Mouse (Mus musculus): ENCODE measurements around the gene Lmx1a.

The Lmx1a gene

DNA sequence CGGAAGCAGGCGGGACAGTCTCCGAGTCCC, at the start of gene Lmx1a:
Gene Lmx1a, plus strand, starts transcription at position 6 of the 30 bp plus-strand sequence.
- DNase-seq (ENCODE audit: extremely low spot score), result no peak

DNA sequence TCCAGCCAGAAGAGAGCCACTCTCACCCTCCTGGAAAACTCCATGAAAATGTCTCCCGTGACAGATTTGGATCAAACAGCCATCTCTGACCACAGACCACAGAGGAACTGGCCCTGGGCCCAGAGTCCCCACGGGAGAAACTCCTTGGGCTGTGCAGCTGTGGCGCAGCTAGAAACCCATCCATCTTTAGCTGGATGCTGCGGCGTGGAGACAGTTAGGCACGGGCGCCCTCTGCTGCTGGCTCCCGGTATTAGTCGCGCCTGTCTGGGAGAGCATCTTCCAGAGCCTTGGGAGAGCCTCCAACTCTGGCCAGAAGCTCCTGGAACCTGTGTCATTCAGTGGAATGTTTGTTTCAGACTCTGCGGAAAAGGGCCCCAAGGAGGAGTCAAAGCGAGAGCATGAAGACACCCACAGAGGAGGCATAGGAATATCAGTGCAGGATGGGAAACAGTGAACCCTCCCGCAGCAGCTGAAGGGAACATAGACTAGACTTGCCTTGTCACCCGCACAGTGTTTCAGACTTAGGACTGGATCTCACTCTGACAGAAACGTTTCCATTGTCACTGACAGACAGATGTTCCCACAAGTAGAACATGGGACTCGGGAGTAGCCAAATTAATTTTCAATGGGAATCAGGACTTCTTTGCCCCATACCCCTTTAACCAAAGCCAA, 44.0 kb upstream of the Lmx1a start:
- peak; percentile 82 for DNase-seq (ENCODE audit: extremely low spot score)

DNA sequence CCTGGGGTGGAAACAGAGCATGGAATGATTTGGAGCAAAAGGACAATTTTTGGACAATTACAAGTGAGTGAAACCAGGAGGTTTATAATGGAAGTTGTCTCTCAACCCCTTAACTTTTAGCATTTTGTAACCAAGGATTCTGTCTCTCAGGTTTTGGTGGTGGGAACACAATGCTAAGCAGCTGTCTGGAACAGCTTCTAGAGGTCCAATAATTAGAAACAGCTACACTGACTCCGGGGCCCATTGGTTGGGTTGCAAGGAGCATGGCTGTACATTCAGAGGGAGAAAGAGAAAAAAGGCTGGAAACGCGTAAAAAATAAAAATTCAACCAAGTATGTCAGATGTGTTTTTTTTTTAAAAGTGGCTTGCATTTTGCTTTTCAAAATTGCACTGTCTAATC, 40.4 kb upstream of the Lmx1a start:
- DNase-seq (ENCODE audit: extremely low spot score), result no peak

DNA sequence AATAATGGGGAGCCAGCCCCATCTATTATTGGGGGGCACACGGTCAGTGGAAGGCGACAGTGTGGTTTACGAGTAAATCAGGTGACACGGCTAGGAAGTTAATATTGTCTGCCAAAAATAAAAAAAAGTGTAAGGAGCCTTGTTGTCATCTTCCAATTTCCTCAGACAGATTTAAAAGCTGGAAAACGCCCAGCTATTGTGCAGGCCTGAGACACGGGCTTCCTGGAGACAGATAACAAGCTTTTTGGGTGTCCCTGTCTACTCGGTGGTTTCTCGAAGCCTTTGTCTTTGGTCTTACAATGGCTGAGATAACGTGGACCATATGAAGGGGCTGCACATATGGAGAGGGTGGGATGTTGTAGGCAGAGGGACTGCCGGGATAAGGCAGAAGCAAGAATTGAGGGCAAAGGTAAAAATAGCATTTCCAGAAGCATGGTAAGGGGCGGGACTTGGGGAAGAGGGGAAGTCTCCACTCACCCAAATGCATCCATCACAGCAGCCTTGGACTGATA, 39.9 kb upstream of the Lmx1a start:
- DNase-seq (ENCODE audit: extremely low spot score), result no peak

DNA sequence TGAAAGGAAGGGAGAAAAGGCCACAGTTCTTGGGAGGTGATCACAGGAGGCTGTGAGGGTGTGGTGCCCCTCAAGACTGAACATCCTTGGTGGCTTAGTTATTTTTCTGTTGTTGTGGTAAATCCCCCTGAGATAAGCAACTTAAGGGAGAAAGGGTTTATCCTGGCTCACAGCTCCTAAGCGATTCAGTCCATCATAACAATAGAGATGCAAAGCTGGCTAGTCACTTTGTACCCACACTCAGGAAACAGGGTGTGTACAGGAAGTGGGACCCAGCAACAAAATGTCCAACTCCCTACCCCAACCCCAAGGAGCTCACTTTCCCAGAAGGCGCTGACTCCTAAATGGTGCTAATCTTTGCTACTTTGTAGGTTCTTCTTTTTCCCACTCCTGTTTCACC, 36.7 kb upstream of the Lmx1a start:
- no peak for DNase-seq (ENCODE audit: extremely low spot score)

DNA sequence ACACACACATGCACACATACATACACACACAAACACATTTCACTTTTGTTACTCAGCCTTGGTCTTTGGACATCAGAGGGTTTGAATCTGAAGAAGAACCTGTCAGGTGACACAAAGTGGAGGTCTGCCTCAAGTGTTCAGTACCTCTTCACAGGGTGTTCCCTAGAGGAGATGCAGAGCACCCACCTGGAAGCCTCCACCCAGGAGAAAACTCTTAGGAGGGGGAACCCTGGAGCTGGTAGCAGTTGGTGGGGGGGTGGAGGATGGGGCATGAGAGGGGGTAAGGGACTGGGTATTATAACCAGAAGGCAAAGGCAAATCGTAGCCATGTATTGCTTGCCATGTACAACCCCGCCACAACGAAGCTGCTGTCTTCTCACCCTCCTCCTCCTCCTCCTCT, 30.0 kb upstream of the Lmx1a start:
- DNase-seq (ENCODE audit: extremely low spot score), result no peak

DNA sequence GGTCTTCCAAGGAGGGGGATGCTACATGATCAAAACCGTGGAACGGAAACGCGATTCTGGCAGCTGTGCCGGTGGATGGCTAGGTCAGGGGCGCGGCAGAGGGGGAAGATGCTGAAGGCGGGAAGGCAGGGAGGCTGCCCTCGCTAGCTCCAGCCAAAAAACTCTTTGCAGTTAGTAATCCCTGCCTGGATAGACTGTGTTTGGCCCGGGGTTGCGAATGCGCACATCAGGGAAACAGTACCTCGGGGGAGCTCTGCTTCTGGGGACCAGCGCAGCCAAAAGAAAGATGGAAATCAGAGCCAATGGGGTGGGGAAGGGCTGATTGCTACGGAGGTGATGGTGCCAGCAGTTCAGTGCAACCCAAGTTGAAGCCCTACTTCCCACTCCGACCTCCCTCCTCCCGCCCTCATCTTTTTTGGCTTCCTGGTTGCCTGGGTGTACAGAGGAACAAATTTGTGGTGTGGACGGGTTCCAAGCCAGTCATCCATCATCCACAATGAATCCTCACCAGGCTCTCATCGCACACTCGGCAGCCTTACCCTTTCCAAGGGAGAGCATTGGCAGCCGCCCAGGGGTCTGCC, 28.4 kb upstream of the Lmx1a start:
- DNase-seq (ENCODE audit: extremely low spot score), result peak; percentile 28

DNA sequence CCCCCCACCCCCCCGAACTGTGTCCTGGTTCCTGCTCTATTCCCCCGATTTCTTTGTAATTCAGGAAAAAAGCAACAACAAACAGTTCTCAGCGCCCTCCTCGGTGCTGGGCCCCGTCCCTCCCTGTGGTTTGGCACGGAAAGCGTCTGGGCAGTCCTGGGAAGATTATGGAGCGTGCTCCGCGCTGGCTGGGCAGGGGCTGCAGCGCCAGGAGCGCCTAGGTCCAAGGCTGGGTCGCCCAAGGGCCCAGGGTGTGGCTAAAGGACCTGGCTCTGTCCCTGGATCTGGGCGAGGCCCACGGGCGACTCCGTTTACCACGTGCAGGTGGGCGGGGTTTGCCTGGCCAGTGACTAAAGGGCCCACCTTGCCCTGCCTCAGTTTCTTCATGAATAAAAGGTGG, 27.9 kb upstream of the Lmx1a start:
- peak; percentile 7 for DNase-seq (ENCODE audit: extremely low spot score)

DNA sequence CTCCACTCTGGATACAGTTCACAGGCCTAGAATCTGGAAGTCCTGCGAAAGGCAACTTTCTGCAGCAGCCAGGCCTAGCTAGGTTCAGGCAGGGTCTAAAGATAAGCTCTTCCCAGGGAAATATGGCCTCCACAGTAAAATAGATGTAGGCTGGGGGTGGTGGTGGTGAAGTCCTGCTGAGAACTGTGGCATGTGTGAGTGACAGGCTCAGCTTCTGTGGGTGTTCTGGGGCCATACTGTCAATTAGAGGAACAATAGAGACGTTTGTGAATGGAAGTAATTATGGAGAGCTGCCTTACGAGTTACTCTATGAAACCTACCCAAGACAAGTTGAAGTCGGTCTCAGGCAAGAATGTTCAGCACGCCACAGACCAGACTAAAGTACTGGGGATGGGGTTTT, 25.9 kb upstream of the Lmx1a start:
- no peak for DNase-seq (ENCODE audit: extremely low spot score)

DNA sequence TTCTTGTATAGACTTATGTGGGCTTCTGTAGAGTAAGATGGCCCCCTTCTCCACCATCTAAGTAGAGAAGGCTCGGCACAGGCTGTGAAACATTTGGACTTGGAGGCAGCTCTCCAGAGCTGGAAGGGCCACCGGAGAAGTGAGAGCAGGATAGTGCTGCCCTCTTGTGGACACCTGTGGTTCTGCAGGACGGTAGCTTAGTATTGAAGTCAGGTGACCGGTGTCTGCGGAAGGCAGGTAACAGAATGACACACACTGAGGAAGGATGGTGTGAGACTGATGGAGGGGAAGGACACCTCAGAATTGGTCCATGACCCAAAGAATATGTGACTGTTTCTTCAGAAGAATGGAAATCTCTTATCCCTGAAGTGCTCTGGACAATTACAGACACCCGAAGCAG, 19.2 kb upstream of the Lmx1a start:
- peak; percentile 56 for DNase-seq (ENCODE audit: extremely low spot score)

DNA sequence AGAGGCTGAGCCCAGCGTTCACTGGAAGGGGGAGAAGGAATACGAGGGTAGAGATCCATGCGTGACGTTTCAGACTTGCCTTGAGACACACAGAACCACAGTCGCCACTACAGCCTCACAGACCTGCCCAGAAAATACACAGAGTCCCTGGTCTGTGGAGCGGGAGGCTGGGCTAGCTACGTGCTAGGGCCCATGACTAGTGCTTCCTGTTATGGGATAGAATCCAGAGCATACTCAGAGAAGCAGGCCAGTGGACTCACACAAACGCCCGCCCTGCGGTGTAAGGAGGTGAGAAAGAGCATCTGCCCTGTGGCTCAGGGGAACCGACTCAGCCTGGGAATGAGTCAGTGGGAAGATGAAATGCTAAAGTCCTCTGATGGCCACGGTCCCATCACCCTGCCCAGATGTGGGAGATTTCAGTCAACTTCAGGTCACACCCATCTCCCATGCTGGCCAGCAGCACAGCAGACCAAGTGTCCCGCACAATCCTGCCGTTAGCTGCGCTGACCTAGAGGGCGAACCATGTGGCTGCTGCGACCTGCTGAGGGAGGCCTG, 16.5 kb upstream of the Lmx1a start:
- DNase-seq (ENCODE audit: extremely low spot score), result no peak

DNA sequence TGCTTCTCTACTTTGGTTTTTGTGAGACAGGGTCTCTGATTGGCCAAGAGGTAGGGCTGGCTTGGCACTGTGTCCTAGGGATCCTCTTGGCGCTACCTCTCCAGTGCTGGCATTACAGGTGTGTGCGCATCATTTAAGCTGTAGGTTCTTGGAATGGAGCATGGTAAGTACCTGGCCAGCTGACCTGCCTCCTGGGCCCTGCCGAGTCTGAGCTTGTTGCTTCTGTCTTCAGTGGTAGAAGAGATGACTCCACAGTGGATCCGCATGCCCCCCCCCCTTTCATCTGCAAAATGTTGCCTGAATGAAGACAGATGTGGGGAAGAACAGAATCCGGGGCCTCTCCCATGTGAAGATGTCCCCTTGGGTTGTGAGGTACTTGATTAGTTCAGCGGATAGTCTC, 10.0 kb upstream of the Lmx1a start:
- no peak for DNase-seq (ENCODE audit: extremely low spot score)

DNA sequence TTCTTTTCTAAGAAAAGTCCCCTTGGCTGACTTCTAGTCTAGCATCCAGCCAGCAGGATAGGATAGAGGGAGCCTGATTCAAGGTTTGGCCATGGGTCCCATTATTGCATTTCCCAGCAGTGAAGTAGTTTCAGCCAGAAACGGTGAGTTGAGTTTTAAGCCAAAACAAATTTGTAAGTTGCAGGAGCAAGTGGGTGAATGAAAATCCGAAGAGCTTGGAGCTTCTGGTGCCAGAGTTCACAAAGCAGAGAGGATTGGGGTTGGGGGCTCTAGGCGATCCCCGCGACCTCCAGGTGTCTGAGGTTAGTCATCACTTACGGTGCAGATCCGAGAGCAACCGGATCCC, 1.1 kb upstream of the Lmx1a start:
- DNase-seq (ENCODE audit: extremely low spot score), result peak; percentile 46

DNA sequence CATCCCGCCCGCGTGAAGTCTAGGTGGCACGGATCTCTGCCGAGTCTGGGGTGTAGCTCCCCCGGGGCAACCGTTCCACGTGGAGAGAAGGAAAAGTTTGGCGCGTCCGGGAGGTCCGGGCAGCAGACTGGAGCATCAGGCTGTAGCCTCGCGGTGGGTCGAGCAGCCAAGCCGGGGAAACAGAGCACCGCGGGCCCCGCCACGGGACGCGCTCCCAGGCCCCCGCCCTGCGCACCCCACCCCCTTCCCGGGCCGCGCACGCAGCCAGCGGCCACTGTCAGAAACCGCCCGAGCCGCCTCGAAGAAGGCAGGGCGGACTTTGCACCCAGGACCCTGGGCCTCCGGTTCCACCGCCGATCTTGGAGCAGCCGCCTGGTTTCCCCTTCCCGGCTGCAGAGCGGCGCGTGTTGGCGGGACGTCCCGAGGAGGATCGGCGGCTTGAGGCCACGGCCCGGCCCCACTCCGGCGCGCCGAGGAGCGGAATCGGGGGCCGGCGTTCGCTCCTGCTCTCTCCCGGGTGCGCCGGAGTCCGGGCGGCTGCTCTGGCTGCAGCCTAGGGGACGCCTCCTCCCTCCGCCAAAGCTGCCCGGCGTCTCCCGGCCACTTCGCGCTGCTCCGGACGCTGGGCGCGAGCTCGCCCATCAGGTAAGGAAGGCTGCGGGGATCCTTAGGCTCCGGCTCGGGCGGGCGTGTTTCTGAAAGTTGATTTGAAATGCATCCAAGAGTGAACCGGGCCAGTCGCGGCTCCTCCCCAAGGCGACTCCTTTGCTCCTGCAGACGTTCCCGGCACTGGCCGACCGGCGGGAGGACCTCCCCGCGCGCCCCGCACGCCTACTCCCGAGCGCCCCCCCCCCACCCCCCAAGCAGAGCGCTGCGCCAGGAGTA, 448 bp upstream of the Lmx1a start:
- DNase-seq (ENCODE audit: extremely low spot score), result peak; percentile 64

DNA sequence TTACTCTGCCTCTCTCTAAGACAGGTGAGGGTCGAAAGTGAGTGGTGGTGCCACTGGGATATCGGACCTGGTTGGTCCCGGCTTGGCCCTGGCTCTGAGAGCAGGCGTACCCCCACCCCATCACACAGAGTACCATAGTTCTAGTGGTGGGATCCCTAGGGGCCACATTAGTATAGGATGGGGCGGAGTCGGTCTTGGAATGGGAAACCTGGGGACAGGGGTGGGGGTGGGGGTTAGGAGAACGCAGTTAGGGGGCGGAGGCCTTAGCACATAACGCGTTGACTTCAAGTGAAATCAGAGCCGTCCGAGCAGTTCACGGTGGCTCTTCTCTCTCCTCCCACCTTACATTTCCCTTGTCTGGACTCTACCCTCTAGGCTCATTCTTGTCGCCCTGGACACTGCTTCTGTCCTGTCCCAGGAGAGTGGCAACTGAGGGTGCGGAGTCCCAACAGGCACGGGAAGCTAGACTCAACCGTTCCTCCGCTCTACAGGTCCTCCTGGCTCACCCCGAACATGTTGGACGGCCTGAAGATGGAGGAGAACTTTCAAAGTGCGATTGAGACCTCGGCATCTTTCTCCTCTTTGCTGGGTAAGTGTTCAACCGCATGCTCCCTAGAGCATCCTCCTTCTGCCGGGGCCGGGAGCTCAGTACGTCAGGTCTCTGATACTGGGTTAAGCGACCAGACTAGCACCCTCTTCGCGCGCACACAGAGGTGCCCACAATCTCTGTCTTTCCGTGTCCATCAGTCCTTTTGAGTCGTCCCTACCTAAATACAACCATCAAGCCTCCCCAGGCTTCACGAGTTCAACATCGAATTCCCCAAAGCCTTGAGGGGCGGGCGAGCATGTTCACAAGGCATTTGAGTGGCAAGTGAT, 463 bp downstream of the Lmx1a start:
- peak; percentile 57 for DNase-seq (ENCODE audit: extremely low spot score)

DNA sequence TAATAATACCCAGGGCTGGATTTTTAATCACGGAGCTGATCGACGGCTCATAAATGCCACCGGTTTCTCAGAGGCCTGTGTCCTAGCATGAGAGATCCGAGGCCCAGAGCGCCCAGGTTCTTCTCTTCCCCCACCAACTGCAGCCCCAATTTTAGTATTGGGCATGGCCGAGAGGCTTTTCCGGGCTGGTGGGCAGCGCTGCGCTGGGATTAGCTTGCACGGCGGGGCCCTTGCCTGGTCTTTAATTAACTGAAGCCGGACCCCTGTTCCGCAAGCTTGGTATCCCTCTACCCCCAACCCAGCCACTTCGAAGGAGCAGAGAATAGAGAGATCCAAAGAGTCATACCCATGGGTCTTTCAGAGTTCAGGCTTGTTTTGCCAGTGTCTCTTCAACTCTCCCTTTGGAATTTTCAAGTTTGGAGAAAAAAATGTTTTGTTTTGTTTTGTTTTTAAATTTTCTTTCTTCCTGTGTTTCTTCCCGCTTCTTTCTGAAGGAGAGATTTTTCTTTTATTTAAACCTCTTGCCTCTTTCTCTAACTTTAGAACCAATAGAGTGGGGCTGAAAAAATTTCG, 1.2 kb downstream of the Lmx1a start:
- DNase-seq (ENCODE audit: extremely low spot score), result peak; percentile 51

DNA sequence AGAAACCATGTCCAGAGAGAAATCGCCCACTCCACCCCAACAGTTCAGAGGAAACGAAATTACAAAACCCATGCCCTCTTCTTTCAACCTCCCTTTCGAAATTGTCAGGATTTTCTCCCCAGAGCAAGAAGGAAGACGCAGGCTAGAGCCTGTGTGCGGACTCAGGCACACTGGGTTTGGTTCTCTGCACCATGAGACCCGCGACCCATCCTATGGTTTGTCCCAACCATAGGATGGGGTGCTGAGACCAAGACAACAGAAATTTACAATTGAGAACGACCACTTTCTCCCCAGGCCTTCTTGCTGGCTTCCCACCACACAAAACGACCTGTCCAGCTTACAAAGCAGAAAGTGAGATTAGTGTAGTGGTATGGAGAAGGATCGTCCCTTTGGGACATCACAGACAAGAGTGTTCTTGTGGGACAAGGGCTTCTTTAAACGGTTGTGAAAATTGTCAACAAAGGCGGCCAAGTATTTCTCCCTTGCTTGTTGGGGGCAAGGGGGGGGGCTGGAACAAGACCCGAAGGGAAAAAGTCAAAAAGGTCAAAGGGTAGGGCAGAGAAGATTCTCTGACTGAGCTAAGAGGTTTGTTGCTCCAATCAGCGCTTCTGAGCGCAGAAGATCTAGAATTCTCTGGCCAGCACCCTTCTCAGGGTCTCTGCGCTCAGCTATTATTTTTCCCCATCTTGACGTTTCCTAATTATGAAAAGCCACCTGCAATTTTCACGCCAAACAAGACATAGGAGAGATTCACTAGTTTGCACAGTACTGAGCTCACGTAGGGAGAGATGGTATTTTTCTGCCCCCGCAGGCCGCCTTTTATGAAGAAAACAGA, 1.9 kb downstream of the Lmx1a start:
- DNase-seq (ENCODE audit: extremely low spot score), result peak; percentile 48

DNA sequence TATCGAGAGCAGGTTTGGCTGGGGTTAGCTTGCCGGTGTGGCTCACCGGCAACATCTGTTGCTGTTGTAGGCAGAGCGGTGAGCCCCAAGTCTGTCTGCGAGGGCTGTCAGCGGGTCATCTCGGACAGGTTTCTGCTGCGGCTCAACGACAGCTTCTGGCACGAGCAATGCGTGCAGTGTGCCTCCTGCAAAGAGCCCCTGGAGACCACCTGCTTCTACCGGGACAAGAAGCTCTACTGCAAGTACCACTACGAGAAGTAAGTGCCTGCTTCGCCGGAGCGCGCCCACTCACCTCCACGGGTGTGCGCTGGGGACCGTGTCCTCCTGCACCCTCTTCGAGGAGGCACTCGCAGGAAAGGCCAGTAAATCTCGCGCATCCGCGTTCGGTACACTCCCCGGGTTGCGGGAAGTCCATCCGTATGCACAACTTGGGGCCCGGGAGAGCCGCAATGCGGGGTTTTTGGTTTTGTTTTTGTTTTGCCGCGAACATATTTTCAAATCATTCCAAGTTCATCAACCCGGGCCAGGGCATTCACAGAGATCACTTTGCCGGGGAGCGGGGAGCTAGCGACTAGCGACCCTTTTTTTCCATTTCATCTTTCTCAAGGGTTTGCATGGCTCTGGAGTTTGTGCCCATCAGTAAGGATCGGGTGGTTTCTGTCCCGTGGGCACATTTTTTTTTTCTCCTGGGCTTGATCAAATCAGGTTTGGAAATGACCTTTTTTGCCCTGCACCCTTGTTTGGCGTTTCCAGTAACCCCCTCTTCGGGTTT, 3.1 kb downstream of the Lmx1a start:
- DNase-seq (ENCODE audit: extremely low spot score), result peak; percentile 60

DNA sequence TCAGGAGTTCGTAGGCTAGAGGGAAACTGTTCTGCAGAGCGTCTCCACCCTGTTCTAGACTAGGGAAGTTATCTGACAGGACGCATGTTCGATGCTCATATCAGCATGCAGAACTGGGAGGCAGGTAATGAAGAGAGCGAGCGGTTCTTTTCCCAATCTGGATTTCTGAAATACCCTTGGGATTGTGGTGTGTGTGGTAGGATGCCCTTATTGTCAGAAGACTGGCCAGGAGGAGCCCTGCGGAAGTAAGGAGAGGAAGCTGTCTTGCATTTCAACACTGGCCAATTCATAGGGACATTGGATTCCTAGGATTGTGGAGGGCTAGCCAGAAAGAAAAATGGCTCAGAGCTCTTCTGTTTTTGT, 3.6 kb downstream of the Lmx1a start:
- DNase-seq (ENCODE audit: extremely low spot score), result peak; percentile 45

DNA sequence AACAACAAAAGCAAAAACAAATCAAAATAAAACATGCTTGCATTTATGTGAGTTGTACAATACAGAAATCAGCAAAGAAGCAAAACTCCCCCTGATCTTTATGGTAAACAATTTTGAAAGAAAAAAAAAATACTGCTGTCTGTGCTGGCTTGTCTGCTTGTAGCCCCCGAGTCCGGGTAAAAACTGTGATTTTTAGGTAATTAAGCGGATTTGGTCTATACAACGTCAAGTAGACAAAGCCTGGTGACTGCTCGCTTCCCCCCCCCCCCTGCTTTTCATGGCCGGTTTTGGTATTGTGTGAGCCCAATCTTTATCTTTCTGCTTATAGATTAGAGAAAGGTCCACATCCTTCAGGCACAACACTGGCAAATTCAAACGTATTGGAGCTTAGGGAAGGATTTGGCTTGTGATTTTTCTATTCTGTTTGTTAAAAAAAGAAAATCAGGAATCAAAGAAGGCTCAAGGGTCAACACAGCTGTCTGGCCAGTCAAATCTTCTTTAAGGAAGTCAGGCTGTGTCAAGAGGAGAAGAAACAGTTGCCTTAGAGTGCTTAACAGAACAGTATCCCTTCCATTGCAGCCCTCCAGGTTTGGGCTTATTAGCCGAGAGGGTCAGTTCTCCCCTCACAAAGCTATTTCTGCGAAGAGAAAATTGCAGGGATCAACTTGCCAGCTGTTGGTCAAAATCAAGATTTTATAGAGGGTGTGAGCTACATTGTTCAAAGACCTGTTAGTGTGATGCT, 4.6 kb downstream of the Lmx1a start:
- DNase-seq (ENCODE audit: extremely low spot score), result peak; percentile 31
